Mouse (Mus musculus): ENCODE results near the gene Rab4a.

GRCm38 (mm10) chr8:123858941-123859647, 53.3 kb downstream of the Rab4a start:
- TF ChIP-seq POLR2A (IDR thresholded peaks at IDR 0.05; ENCODE audit: borderline replicate concordance, extremely low read depth, low read depth, low read length), result no peak
- TF ChIP-seq CTCF (IDR thresholded peaks at IDR 0.05; ENCODE audit: insufficient read depth, low read length), result no peak

Data from lung, adult 2 months (tissue).